Mouse (Mus musculus): ENCODE measurements around the gene Zfp637.
"Not testable (repeated sequence)": the region's sequence is repeated elsewhere in the genome, so short reads cannot be mapped to it uniquely, and the experiment has no call there.

The Zfp637 gene

DNA sequence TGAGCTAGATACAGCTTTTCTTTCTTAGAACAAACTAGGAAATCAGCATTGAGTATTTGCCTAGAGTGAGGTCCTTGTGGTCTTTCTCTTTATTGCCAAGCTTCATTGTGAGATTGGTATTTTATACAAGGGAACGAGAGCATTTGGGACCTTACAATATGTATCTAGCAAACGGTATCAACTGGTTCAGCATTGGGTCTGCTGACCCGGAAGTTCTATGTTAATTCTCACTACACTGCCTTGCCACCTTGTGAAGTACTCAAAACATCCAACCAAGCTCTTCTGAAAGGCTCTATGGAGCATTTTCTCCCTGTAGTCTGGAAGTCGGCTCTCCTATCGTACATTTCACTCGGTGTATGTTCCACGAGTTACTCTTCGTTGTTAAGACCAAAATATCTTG, 22.8 kb downstream of the Zfp637 start:
- DNase-seq (ENCODE audit: low read depth, low spot score): no peak

- no peak for DNase-seq (ENCODE audit: low read depth, low spot score)
These were observed 27.2 kb downstream of the Zfp637 start for GRCm38 (mm10) chr6:117868187-117868586.

- no peak for DNase-seq (ENCODE audit: low read depth, low spot score)
These were observed 30.1 kb downstream of the Zfp637 start for GRCm38 (mm10) chr6:117871034-117871433.

DNA sequence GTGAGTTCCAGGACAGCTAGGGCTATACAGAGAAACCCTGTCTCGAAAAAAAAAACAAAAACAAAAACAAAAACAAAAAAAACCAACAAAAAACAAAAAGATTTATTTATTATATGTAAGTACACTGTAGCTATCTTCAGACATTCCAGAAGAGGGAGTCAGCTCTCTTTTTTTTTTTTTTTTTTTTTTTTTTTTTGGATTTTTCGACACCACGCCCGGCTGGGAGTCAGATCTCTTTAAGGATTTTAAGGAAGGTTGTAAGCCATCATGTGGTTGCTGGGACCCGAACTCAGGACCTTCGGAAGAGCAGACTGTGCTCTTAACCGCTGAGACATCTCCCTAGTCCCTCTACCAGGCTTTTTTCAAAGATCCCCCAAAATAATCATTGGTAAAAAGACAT, 32.5 kb downstream of the Zfp637 start:
- DNase-seq (ENCODE audit: low read depth, low spot score): not testable (repeated sequence)

- DNase-seq (ENCODE audit: low read depth, low spot score): no peak
These were observed 33.8 kb downstream of the Zfp637 start for GRCm38 (mm10) chr6:117874621-117875281.

GRCm38 (mm10) chr6:117878700-117879407, 37.9 kb downstream of the Zfp637 start:
- DNase-seq (ENCODE audit: low read depth, low spot score): peak; percentile 84

GRCm38 (mm10) chr6:117879408-117880115, 38.6 kb downstream of the Zfp637 start:
- peak; percentile 99 for DNase-seq (ENCODE audit: low read depth, low spot score)

DNA sequence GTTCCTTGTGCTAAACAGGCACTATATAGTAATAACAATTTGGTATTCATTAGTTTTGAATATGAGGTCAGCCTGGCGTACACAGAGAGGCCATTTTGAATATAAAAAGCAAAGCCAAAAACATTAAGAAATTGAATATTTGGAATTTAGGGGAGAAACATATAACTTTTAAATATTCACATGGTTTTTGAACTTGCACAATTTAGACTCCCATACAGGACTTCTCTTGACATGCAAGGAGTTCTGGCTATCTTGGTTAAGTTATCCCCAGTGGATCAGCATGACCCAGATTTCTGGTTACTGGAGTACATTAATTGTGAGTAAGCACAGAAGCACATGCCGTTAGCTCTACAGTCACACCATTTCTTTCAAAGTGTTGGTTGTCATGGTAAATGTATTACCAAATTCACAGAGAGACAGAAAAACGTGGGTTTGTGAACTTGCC, 39.4 kb downstream of the Zfp637 start:
- DNase-seq (ENCODE audit: low read depth, low spot score): no peak

DNA sequence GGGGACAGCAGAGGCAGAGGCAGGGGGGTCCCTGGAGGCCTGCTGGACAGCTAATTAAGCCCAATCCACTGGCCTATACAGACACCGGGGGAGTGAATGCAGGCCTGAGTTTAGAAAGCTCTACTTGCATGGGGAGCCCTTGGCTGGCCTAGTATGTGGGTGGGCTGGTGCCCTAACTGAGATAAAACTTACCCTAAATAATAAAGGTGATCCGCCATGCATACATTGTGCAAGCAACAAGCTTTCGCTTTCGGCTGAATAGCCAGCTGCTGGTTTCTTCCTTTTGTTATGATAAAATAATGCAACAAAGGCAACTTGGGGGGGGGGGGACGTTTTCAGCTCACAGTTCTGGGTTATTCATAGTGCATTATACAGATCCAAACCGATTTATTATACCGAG, 40.2 kb downstream of the Zfp637 start:
- DNase-seq (ENCODE audit: low read depth, low spot score): no peak

DNA sequence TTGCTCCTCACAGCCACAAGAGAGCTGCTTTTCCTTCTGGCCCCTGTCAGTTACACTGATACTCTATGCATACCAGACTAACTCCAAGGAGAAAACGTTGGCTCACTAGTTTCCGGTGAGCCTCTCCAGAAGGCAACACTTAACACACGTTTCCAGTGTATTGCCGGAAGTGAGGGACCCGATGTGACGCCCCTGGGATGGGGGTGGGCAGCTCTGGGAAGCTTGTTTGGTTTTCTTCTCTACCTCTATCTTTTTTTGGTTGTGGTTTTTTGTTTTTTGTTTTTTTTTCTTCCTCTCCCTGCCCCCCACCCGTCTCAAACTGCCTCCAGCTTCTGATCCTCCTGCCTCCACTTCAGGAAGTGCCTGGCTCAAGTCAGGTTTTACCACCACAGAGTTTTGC, 41.0 kb downstream of the Zfp637 start:
- no peak for DNase-seq (ENCODE audit: low read depth, low spot score)

DNA sequence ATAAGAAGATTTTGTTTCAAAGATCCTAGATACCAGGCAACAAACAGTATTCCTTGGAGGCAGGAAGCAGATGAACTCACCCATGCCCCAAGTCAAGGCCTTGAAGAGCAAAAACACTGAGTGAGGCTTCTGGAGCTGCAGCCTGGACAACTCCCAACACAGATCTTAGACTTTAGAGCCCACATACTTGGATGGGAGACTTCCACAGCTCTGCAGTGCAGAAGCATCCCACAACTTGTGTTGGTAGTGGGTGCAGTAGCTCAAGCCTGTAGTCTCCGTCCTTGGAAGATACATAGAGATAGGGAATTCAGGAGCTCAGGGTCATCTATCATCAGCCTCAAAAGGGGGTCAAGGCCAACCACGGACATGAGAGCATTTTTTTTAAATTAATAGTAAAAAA, 45.0 kb downstream of the Zfp637 start:
- DNase-seq (ENCODE audit: low read depth, low spot score): no peak

DNA sequence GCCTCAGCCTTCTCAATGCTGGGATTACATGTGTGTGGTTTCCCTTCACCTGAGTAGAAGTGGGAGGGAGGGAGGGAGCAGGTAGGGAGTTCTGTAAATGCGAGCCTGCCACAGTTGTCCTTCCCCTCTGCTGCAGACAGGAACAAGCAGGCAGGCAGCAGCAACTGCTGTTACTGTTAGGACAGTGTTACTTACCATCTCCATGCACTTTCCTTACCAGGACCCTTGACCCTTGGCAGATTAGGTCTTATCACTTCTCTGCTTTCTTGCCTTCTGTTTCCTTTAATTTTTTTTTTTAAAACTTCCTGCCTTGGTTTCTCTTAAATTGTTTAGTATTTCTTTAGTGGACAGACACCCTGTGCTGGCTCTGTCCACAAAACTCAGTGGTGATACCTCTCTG, 47.1 kb downstream of the Zfp637 start:
- DNase-seq (ENCODE audit: low read depth, low spot score): no peak

GRCm38 (mm10) chr6:117888642-117889096, 47.7 kb downstream of the Zfp637 start:
- DNase-seq (ENCODE audit: low read depth, low spot score): no peak

DNA sequence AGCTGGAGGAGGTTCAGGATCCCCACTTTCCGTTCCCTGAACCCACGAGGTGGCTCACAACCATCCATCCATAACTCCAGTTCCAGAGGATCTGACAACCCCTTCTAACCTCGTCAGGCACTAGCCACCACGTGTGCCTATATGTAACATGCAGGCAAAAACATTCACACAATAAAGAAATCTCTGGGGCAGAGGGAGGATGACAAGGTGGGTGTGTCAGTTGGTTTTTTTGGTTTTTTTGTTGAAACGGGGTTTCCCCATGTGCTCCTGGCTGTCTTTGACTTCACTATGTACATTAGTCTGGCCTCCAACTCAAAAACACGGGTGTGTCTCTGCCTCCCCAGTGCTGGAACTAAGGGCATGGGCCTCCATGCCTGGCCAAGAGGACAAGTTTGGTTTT, 49.3 kb downstream of the Zfp637 start:
- no peak for DNase-seq (ENCODE audit: low read depth, low spot score)

DNA sequence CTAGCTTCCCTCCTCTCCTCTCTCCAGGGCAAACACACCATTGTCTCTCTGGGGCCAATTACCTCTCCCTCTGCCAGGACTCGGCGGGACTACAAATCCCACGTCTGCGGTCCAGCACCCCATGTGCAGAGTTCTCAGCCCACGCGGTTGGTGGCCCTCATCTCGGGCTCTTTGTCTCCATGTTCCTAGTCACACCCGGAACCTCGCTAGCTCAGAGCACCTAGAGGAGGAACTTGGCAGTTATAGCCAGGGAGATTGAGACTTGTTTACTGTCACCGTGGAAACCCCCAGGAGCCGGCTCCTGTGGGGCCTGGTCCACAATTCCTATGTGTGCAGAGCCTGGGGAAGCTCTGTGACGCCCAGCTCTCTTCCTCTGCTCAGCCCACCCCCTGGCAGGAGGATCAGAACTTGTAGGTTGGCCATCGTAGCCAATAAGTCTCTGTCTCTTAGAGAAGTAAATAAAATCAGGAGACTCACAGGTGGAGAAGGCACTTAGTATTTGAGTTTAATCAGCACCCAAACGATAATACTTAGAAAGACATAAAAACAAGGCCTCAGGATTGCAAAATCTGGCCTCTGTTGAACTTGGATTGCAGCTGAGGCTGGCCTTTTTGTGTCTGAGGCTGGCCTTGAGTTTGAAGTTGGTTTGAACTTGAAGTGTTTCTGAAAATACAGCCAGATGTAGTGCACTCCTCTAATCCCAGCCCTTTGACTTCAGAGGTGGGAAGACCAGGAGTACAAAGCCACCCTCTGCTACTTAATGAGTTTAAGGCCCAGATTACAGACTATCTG, 50.6 kb downstream of the Zfp637 start:
- no peak for DNase-seq (ENCODE audit: low read depth, low spot score)

GRCm38 (mm10) chr6:117892386-117892785, 51.4 kb downstream of the Zfp637 start:
- no peak for DNase-seq (ENCODE audit: low read depth, low spot score)

- DNase-seq (ENCODE audit: low read depth, low spot score): no peak
These were observed 52.5 kb downstream of the Zfp637 start for GRCm38 (mm10) chr6:117893435-117893834.
